In genomic region chr8:61584714-61585383, GRCm38 (mm10) we compare ENCODE assay signal across 15 mouse cellular contexts.
A peak's percentile ranks its signal among the peaks of the same experiment; 100 is the strongest.
DNase-seq lines count a peak whose midpoint lies in the region; ATAC-seq and TF ChIP-seq lines count a peak whose summit lies in the region.
"Had no signal": no experiment of that assay in that cellular context is flagged by ENCODE, and none has a peak within 500 bp of the region (broad histone marks: within the 10 kb centered on the region; RNA-seq: fewer than 3 reads in every experiment).

No protein-coding gene starts in this region.

- H3K9me3 ChIP-seq in liver, embryonic 15.5 days (replicated peaks), result no peaks in the 10 kb centered on the region
- H3K9me3 ChIP-seq in stomach, postnatal 0 days (ENCODE audit: control insufficient read depth, low read length), result no peaks in the 10 kb centered on the region
- H3K9me3 ChIP-seq: hindbrain, embryonic 15.5 days; neural tube, embryonic 13.5 days had no signal

- no peak overlapping the region for H3K9ac ChIP-seq in liver, embryonic 15.5 days
- H3K9ac ChIP-seq in stomach, postnatal 0 days (ENCODE audit: low read length), result no peak overlapping the region
- H3K9ac ChIP-seq: hindbrain, embryonic 15.5 days; neural tube, embryonic 13.5 days had no signal

- peaks cover 7% of the 10 kb centered on the region; the same call in 1 of the 2 replicates for H3K4me1 ChIP-seq in liver, embryonic 15.5 days (replicated peaks)
- H3K4me1 ChIP-seq in stomach, postnatal 0 days (replicated peaks; ENCODE audit: control insufficient read depth, insufficient read depth), result 0 out of 2 replicates have a peak, but pooled peaks cover 3% of the 10 kb centered on the region
- H3K4me1 ChIP-seq: hindbrain, embryonic 15.5 days had no signal

- 34% methylated on average over 5 of the region's 5 CpGs for WGBS in liver, embryonic 15.5 days (ENCODE audit: insufficient replicate concordance)
- WGBS in stomach, postnatal 0 days, result 59% methylated on average over 5 of the region's 5 CpGs

- no peak overlapping the region for H3K4me2 ChIP-seq in liver, embryonic 15.5 days
- H3K4me2 ChIP-seq in stomach, postnatal 0 days (replicated peaks; ENCODE audit: low read depth), result no peak overlapping the region
- H3K4me2 ChIP-seq: hindbrain, embryonic 15.5 days; neural tube, embryonic 13.5 days had no signal

- no peaks in the 10 kb centered on the region for H3K36me3 ChIP-seq in liver, embryonic 15.5 days (replicated peaks)
- no peaks in the 10 kb centered on the region for H3K36me3 ChIP-seq in stomach, postnatal 0 days (ENCODE audit: control insufficient read depth, insufficient read depth, low read length)
- H3K36me3 ChIP-seq: hindbrain, embryonic 15.5 days; neural tube, embryonic 13.5 days had no signal

- TF ChIP-seq CTCF in stomach, postnatal 0 days (IDR thresholded peaks at IDR 0.05; ENCODE audit: low read depth), result no peak

- ATAC-seq in liver, embryonic 15.5 days (ENCODE audit: insufficient read depth), result peak; percentile 60; the same call in 1 of the 2 replicates
- ATAC-seq in hematopoietic stem cell, adult 5-6 weeks (replicated peaks in 1 of 2; ENCODE audit: insufficient read depth in 1 of 2, low FRiP score in 2 of 2, low TSS enrichment in 1 of 2, low read depth in 1 of 2, poor library complexity in 2 of 2, severe bottlenecking in 2 of 2), result peak; percentile 75 to 77
- peak; percentile 51 for ATAC-seq in stomach, postnatal 0 days (ENCODE audit: low FRiP score, low TSS enrichment)

- H3K4me3 ChIP-seq in liver, embryonic 15.5 days (replicated peaks), result no peak overlapping the region
- no peak overlapping the region for H3K4me3 ChIP-seq in stomach, postnatal 0 days (ENCODE audit: low read depth, low read length)
- H3K4me3 ChIP-seq: hindbrain, embryonic 15.5 days; neural tube, embryonic 13.5 days had no signal

- H3K27me3 ChIP-seq in liver, embryonic 15.5 days, result peaks cover 5% of the 10 kb centered on the region; the same call in 1 of the 2 replicates
- no peaks in the 10 kb centered on the region for H3K27me3 ChIP-seq in stomach, postnatal 0 days (ENCODE audit: control insufficient read depth, insufficient read depth, low read length)
- H3K27me3 ChIP-seq: hindbrain, embryonic 15.5 days; neural tube, embryonic 13.5 days had no signal

- peak overlapping the region; percentile 41 for H3K27ac ChIP-seq in liver, embryonic 15.5 days (replicated peaks)
- H3K27ac ChIP-seq in stomach, postnatal 0 days (replicated peaks), result 0 out of 2 replicates have a peak overlapping the region, but pooled peaks have one; percentile 13
- H3K27ac ChIP-seq: hindbrain, embryonic 15.5 days; neural tube, embryonic 13.5 days had no signal

- no peak for DNase-seq in liver
- DNase-seq in Muller cell, postnatal 12 days (ENCODE audit: inconsistent ontology term), result peak; percentile 36
- no peak for DNase-seq in stomach, postnatal 0 days (ENCODE audit: low spot score)
- DNase-seq in spleen, postnatal 14 days (ENCODE audit: low spot score in 2 of 2), result no peak
- DNase-seq in gastrocnemius, postnatal 10 days, result no peak
- DNase-seq: cerebellum, adult 11-12 months; embryo, embryonic 11 days; kidney, adult 9 months; lung, postnatal 14 days; midbrain, embryonic 14.5 days; thymus, postnatal 25 days had no signal

- TF ChIP-seq EP300 in stomach, postnatal 0 days (optimal IDR thresholded peaks at IDR 0.05), result no peak
